Mouse (Mus musculus) heart, postnatal 0 days (tissue): ENCODE measurements around the gene Prkca. TPM values are rescaled to one million over a fixed set of nuclear protein-coding genes. Genes with fewer than 3 reads are reported as not detected.

Experiments used
- ATAC-seq: fragments of 200-750 bp; cut with Nextera tagmentation; 2 replicates; pipeline ENCODE4 v1.8.0; 2017; ENCODE audit warnings: low read depth, moderate number of reproducible peaks, moderate library complexity; ENCODE audit not compliant: insufficient read depth
- DNase-seq: peaks from one replicate; pipeline ENCODE4 v3.0.0-alpha.2; 2016; ENCODE audit warnings: low spot score
- H3K27ac ChIP-seq: fragments of 300-500 bp; sonication (generic); 2 replicates; pipeline ENCODE4 v1.5.1; 2014; ENCODE audit warnings: low read depth, mild to moderate bottlenecking
- H3K27me3 ChIP-seq: fragments of 300-500 bp; sonication (generic); 2 replicates; pipeline ENCODE4 v1.6.1; 2014; ENCODE audit warnings: low read length, mixed read lengths; ENCODE audit not compliant: control insufficient read depth, insufficient read depth
- H3K36me3 ChIP-seq: fragments of 300-500 bp; sonication (generic); replicated peaks from 2 replicates; pipeline ENCODE4 v1.6.1; 2014; ENCODE audit warnings: low read length, mixed read lengths; ENCODE audit not compliant: control insufficient read depth, insufficient read depth
- H3K4me1 ChIP-seq: fragments of 300-500 bp; sonication (generic); 2 replicates; pipeline ENCODE4 v1.6.1; 2014; ENCODE audit warnings: antibody characterized with exemption; ENCODE audit not compliant: control insufficient read depth, insufficient read depth
- H3K4me2 ChIP-seq: fragments of 300-500 bp; sonication (generic); 2 replicates; pipeline ENCODE4 v1.6.1; 2014; ENCODE audit warnings: low read depth, mild to moderate bottlenecking, low read length, moderate library complexity
- H3K4me3 ChIP-seq: fragments of 300-500 bp; sonication (generic); 2 replicates; pipeline ENCODE4 v1.5.1; 2014; ENCODE audit warnings: low read depth, low read length
- H3K9ac ChIP-seq: fragments of 300-500 bp; sonication (generic); replicated peaks from 2 replicates; pipeline ENCODE4 v1.6.1; 2014; ENCODE audit warnings: low read depth, low read length, mixed read lengths
- H3K9me3 ChIP-seq: fragments of 300-500 bp; sonication (generic); replicated peaks from 2 replicates; pipeline ENCODE4 v1.6.1; 2016; ENCODE audit warnings: low read length; ENCODE audit not compliant: control insufficient read depth
- CTCF ChIP-seq: IDR thresholded peaks from 2 replicates; pipeline ENCODE4 v1.5.1; 2016; ENCODE audit warnings: antibody characterized with exemption, control low read depth, low read depth
- EP300 ChIP-seq: IDR thresholded peaks from 2 replicates; pipeline ENCODE4 v1.6.1; 2016; ENCODE audit warnings: antibody characterized with exemption, low read depth
- WGBS: fragments of 180-500 bp; shearing (Covaris S2); extraction: QIAGEN DNeasy Blood & Tissue Kit; methylation state at CpG from one replicate; pipeline ENCODE4 v1.1.7; 2014; 5-methylcytosine and 5-hydroxymethylcytosine counted together
- polyA plus RNA-seq: library from polyadenylated mRNA; unstranded; fragments of >200 nt; fragmentation: Nextera tagmentation; extraction: Ambion mirVana; gene quantifications from 2 replicates; pipeline ENCODE4 v1.2.1, GENCODE M21; 2015
- total RNA-seq: library from RNA; depleted of rRNA; stranded (reverse); fragments of >200 nt; gene quantifications from 2 replicates; pipeline ENCODE4 v1.2.3, GENCODE M21; 2014; ENCODE audit warnings: low replicate concordance

The Prkca gene
- total and polyA plus RNA-seq, 2 experiments from 2014 or later, result 7.0 to 11.2 TPM

- Histone ChIP-seq H3K4me1 (no peaks in the 10 kb centered on the region), H3K9me3 (no peaks in the 10 kb centered on the region), H3K4me2 (no peak overlapping the region), H3K27ac (no peak overlapping the region), H3K9ac (no peak overlapping the region), H3K36me3 (no peaks in the 10 kb centered on the region), H3K27me3 (no peaks in the 10 kb centered on the region), H3K4me3 (no peak overlapping the region)
- DNase-seq, result no peak
- TF ChIP-seq CTCF (no peak), EP300 (no peak)
- ATAC-seq, result no peak
- WGBS, result 91% methylated on average over 7 of the region's 7 CpGs
Measured at GRCm38 (mm10) chr11:108067161-108067560, 276.6 kb downstream of the Prkca start.

GRCm38 (mm10) chr11:108064401-108064800 lies 279.3 kb downstream of the Prkca start:
- Histone ChIP-seq H3K36me3 (no peaks in the 10 kb centered on the region), H3K27me3 (no peaks in the 10 kb centered on the region), H3K4me3 (no peak overlapping the region), H3K27ac (no peak overlapping the region), H3K4me2 (no peak overlapping the region), H3K9ac (no peak overlapping the region), H3K4me1 (peaks cover 6% of the 10 kb centered on the region; the same call in 1 of the 2 replicates), H3K9me3 (no peaks in the 10 kb centered on the region)
- TF ChIP-seq CTCF (no peak), EP300 (no peak)
- no peak for DNase-seq
- no peak for ATAC-seq
- WGBS, result 76% methylated on average over 3 of the region's 3 CpGs

- 67% methylated on average over 8 of the region's 8 CpGs for WGBS
- ATAC-seq (no peak), DNase-seq (no peak)
- Histone ChIP-seq H3K9me3 (no peaks in the 10 kb centered on the region), H3K27ac (no peak overlapping the region), H3K27me3 (no peaks in the 10 kb centered on the region), H3K4me1 (peaks cover 6% of the 10 kb centered on the region; the same call in 1 of the 2 replicates), H3K4me2 (no peak overlapping the region), H3K36me3 (no peaks in the 10 kb centered on the region), H3K4me3 (no peak overlapping the region), H3K9ac (no peak overlapping the region)
- no peak for TF ChIP-seq CTCF
- TF ChIP-seq EP300, result no peak
Measured at GRCm38 (mm10) chr11:108063096-108063495, 280.6 kb downstream of the Prkca start.

- Histone ChIP-seq H3K4me1 (peaks cover 6% of the 10 kb centered on the region; the same call in 1 of the 2 replicates), H3K9me3 (no peaks in the 10 kb centered on the region), H3K4me3 (no peak overlapping the region), H3K9ac (no peak overlapping the region), H3K4me2 (no peak overlapping the region), H3K36me3 (no peaks in the 10 kb centered on the region), H3K27me3 (no peaks in the 10 kb centered on the region), H3K27ac (peak overlapping the region; percentile 30; the same call in 1 of the 2 replicates)
- DNase-seq (no peak), ATAC-seq (no peak)
- no peak for TF ChIP-seq EP300
- TF ChIP-seq CTCF, result no peak
- 80% methylated on average over 17 of the region's 17 CpGs for WGBS
Measured at GRCm38 (mm10) chr11:108061571-108062479, 281.9 kb downstream of the Prkca start.

- H3K27ac ChIP-seq, result no peak overlapping the region
- H3K4me1 ChIP-seq, result peaks cover 6% of the 10 kb centered on the region; the same call in 1 of the 2 replicates
- no peak for ATAC-seq
- 83% methylated on average over 6 of the region's 6 CpGs for WGBS
- no peaks in the 10 kb centered on the region for H3K9me3 ChIP-seq
- no peaks in the 10 kb centered on the region for H3K27me3 ChIP-seq
- no peak overlapping the region for H3K4me2 ChIP-seq
- no peak for DNase-seq
- no peaks in the 10 kb centered on the region for H3K36me3 ChIP-seq
- H3K9ac ChIP-seq, result no peak overlapping the region
- H3K4me3 ChIP-seq, result no peak overlapping the region
- no peak for TF ChIP-seq CTCF
- TF ChIP-seq EP300, result no peak
Measured at GRCm38 (mm10) chr11:108057138-108057537, 286.6 kb downstream of the Prkca start.

- H3K36me3 ChIP-seq, result no peaks in the 10 kb centered on the region
- no peak overlapping the region for H3K27ac ChIP-seq
- ATAC-seq (no peak), DNase-seq (no peak)
- H3K9ac ChIP-seq, result no peak overlapping the region
- no peaks in the 10 kb centered on the region for H3K27me3 ChIP-seq
- H3K9me3 ChIP-seq, result no peaks in the 10 kb centered on the region
- TF ChIP-seq EP300 (no peak), CTCF (no peak)
- H3K4me2 ChIP-seq, result no peak overlapping the region
- H3K4me1 ChIP-seq, result no peaks in the 10 kb centered on the region
- no peak overlapping the region for H3K4me3 ChIP-seq
- WGBS, result 91% methylated on average over 3 of the region's 3 CpGs
Measured at GRCm38 (mm10) chr11:108054647-108055046, 289.1 kb downstream of the Prkca start.
